Mouse (Mus musculus) left cerebral cortex, adult 18-20 months (tissue): ENCODE measurements around the gene Rbbp5. TPM values are rescaled to one million over a fixed set of nuclear protein-coding genes. Genes with fewer than 3 reads are reported as not detected.

ENCODE experiments used
- DNase-seq, 2 experiments: peaks; one replicate each; pipeline ENCODE4 v3.0.0; 2021 to 2022; ENCODE audit warnings: low spot score in 2 of 2, mixed read lengths in 1 of 2
- total RNA-seq, 2 experiments: library from RNA; stranded (reverse); gene quantifications; 2 replicates each; pipeline ENCODE4 v1.2.3; 2021

The Rbbp5 gene
- total RNA-seq, 2 experiments from 2014 or later, result 59.5 to 61.4 TPM

- no peak for DNase-seq
Observed at GRCm38 (mm10) chr1:132540701-132541100, 63.5 kb downstream of the Rbbp5 start.

- DNase-seq, result no peak
Observed at GRCm38 (mm10) chr1:132541171-132541823, 64.1 kb downstream of the Rbbp5 start.

GRCm38 (mm10) chr1:132541824-132542599 lies 64.8 kb downstream of the Rbbp5 start:
- no peak for DNase-seq

GRCm38 (mm10) chr1:132542762-132543306 lies 65.7 kb downstream of the Rbbp5 start, which contains the start of gene Cntn2:
Cntn2 (minus strand) TSS chr1:132543256.
- DNase-seq, result peak; percentile 79 to 86

GRCm38 (mm10) chr1:132543789-132544188 lies 66.6 kb downstream of the Rbbp5 start:
- DNase-seq, result no peak

Other genes starting within 250 kb of the Rbbp5 start
- not detected for gene Gm10188, start 247.6 kb upstream of the Rbbp5 start, total RNA-seq
- gene Klhdc8a, start 178.7 kb upstream of the Rbbp5 start, total RNA-seq, result 10 to 100 TPM; 11.7 to 14.5 TPM
- 1 to 10 TPM; 1.3 TPM for gene Nuak2, start 161.2 kb upstream of the Rbbp5 start, total RNA-seq
- 100 to 1,000 TPM; 204 to 205 TPM for gene Tmcc2, start 86.1 kb upstream of the Rbbp5 start, total RNA-seq
- 10 to 100 TPM; 44.3 to 45.2 TPM for gene Dstyk, start 59.8 kb upstream of the Rbbp5 start, total RNA-seq
- gene Tmem81, start 28.9 kb downstream of the Rbbp5 start, total RNA-seq, result 1 to 10 TPM; 4.7 to 4.8 TPM
- gene Cntn2, start 65.9 kb downstream of the Rbbp5 start, total RNA-seq, result 10 to 100 TPM; 65.8 to 86.7 TPM